Mouse (Mus musculus) midbrain, embryonic 12.5 days (tissue): ENCODE data around the gene Lrrc73. TPM values are rescaled to one million over a fixed set of nuclear protein-coding genes. Genes with fewer than 3 reads are reported as not detected.

Source experiments
- ATAC-seq: fragments of 200-750 bp; cut with Nextera tagmentation; 2 replicates; pipeline ENCODE4 v1.8.0; 2017; ENCODE audit warnings: low read depth, moderate TSS enrichment, moderate library complexity; ENCODE audit not compliant: low FRiP score
- H3K27ac ChIP-seq: fragments of 300-500 bp; sonication (generic); replicated peaks from 2 replicates; pipeline ENCODE4 v1.5.1; 2016; ENCODE audit warnings: mild to moderate bottlenecking
- H3K27me3 ChIP-seq: fragments of 300-500 bp; sonication (generic); 2 replicates; pipeline ENCODE4 v1.6.1; 2016; ENCODE audit warnings: mild to moderate bottlenecking
- H3K36me3 ChIP-seq: fragments of 300-500 bp; sonication (generic); 2 replicates; pipeline ENCODE4 v1.6.1; 2016
- H3K4me1 ChIP-seq: fragments of 300-500 bp; sonication (generic); 2 replicates; pipeline ENCODE4 v1.6.1; 2016
- H3K4me2 ChIP-seq: fragments of 300-500 bp; sonication (generic); replicated peaks from 2 replicates; pipeline ENCODE4 v1.6.1; 2016; ENCODE audit warnings: mild to moderate bottlenecking, moderate library complexity
- H3K4me3 ChIP-seq: fragments of 300-500 bp; sonication (generic); 2 replicates; pipeline ENCODE4 v1.5.1; 2016; ENCODE audit warnings: mild to moderate bottlenecking
- H3K9ac ChIP-seq: fragments of 300-500 bp; sonication (generic); replicated peaks from 2 replicates; pipeline ENCODE4 v1.6.1; 2016; ENCODE audit warnings: mild to moderate bottlenecking, moderate library complexity
- H3K9me3 ChIP-seq: fragments of 300-500 bp; sonication (generic); 2 replicates; pipeline ENCODE4 v1.6.1; 2016; ENCODE audit warnings: mild to moderate bottlenecking
- WGBS: fragments of 180-500 bp; shearing (Covaris S2); methylation state at CpG from one replicate; pipeline ENCODE4 v1.1.7; 2016; 5-methylcytosine and 5-hydroxymethylcytosine counted together
- polyA plus RNA-seq: library from polyadenylated mRNA; unstranded; fragments of >200 nt; fragmentation: Nextera tagmentation; extraction: Ambion mirVana; gene quantifications from 2 replicates; pipeline ENCODE4 v1.2.1, GENCODE M21; 2016

The Lrrc73 gene
- polyA plus RNA-seq, 1 experiment from 2014 or later: 4.2 TPM

DNA sequence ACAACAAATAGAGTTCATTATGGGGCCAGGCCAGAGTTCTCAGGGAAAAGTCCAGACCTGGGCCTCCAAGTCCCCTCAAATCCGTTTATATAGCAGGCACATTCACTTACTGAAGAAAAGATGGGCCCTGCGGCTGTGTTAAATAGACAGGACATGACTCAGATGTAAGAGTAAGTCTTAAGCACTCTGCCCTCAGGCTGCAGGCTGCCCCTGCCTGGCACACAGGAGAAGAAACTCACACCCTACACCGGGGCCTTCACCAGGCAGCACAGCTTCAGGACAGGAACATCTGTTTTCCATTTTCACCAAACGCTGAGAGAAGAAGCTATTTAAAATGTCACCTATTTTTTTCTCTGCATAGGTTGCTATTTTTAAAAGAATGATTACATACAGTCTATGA, 24.3 kb downstream of the Lrrc73 start:
- H3K4me1 ChIP-seq: peaks cover 14% of the 10 kb centered on the region
- H3K9ac ChIP-seq: no peak overlapping the region
- ATAC-seq: no peak
- H3K36me3 ChIP-seq: peaks cover 46% of the 10 kb centered on the region
- H3K4me2 ChIP-seq: no peak overlapping the region
- WGBS: 85% methylated on average over 4 of the region's 4 CpGs
- no peak overlapping the region for H3K4me3 ChIP-seq
- H3K9me3 ChIP-seq: no peaks in the 10 kb centered on the region
- H3K27me3 ChIP-seq: no peaks in the 10 kb centered on the region
- no peak overlapping the region for H3K27ac ChIP-seq

GRCm38 (mm10) chr17:46278011-46278765, 24.9 kb downstream of the Lrrc73 start:
- H3K4me1 ChIP-seq: peaks cover 16% of the 10 kb centered on the region
- 90% methylated on average over 12 of the region's 12 CpGs for WGBS
- H3K9me3 ChIP-seq: no peaks in the 10 kb centered on the region
- no peak overlapping the region for H3K27ac ChIP-seq
- H3K4me2 ChIP-seq: no peak overlapping the region
- no peak overlapping the region for H3K4me3 ChIP-seq
- no peaks in the 10 kb centered on the region for H3K27me3 ChIP-seq
- ATAC-seq: no peak
- peaks cover 42% of the 10 kb centered on the region for H3K36me3 ChIP-seq
- no peak overlapping the region for H3K9ac ChIP-seq

GRCm38 (mm10) chr17:46282483-46283123, 29.3 kb downstream of the Lrrc73 start, which contains the start of gene Tjap1:
Tjap1 (minus strand) TSS chr17:46283026.
- ATAC-seq: peak; percentile 98
- Histone ChIP-seq H3K4me2 (peak within 1 kb of the TSS; percentile 95), H3K36me3 (peaks cover 28% of the 10 kb centered on the region), H3K4me1 (peaks cover 20% of the 10 kb centered on the region), H3K27me3 (no peaks in the 10 kb centered on the region), H3K9me3 (no peaks in the 10 kb centered on the region), H3K4me3 (peak within 1 kb of the TSS; percentile 71), H3K27ac (peak within 1 kb of the TSS; percentile 58), H3K9ac (peak within 1 kb of the TSS; percentile 74)
- 1% methylated on average over 37 of the region's 37 CpGs for WGBS

- Histone ChIP-seq H3K27me3 (no peaks in the 10 kb centered on the region), H3K4me2 (peak overlapping the region; percentile 95), H3K27ac (peak overlapping the region; percentile 58; the same call in 1 of the 2 replicates), H3K4me1 (peaks cover 22% of the 10 kb centered on the region), H3K9ac (peak overlapping the region; percentile 74), H3K4me3 (peak overlapping the region; percentile 71), H3K36me3 (peaks cover 25% of the 10 kb centered on the region), H3K9me3 (no peaks in the 10 kb centered on the region)
- ATAC-seq: peak; percentile 55
- WGBS: 22% methylated on average over 9 of the region's 9 CpGs
These were observed 29.8 kb downstream of the Lrrc73 start for GRCm38 (mm10) chr17:46283140-46283539.

- no peaks in the 10 kb centered on the region for H3K27me3 ChIP-seq
- no peaks in the 10 kb centered on the region for H3K9me3 ChIP-seq
- no peak overlapping the region for H3K4me3 ChIP-seq
- H3K9ac ChIP-seq: no peak overlapping the region
- 91% methylated on average over 8 of the region's 8 CpGs for WGBS
- no peak for ATAC-seq
- peaks cover 22% of the 10 kb centered on the region for H3K4me1 ChIP-seq
- peaks cover 17% of the 10 kb centered on the region for H3K36me3 ChIP-seq
- H3K4me2 ChIP-seq: no peak overlapping the region
- H3K27ac ChIP-seq: no peak overlapping the region
These were observed 30.6 kb downstream of the Lrrc73 start for GRCm38 (mm10) chr17:46283911-46284310.

DNA sequence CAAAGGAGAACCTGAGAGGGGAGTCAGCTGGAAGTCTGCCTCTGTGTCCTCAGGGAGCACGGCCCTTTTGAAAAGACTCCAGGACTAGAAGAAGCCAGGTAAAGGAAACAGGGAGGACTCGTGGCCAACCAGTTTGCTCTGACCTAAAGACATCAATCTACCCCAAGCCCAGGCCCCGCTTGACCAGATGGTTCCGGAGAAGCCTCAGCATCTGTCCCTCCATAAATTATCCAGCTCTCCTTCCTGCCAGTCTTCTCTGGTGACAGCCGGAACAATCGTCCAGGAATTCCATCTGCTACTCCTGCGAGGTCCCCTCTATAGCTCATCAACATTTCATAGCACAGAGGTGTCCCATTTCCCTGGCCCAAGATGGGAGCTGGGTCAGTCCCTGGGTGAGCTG, 31.3 kb downstream of the Lrrc73 start:
- ATAC-seq: no peak
- Histone ChIP-seq H3K9ac (no peak overlapping the region), H3K4me2 (no peak overlapping the region), H3K9me3 (no peaks in the 10 kb centered on the region), H3K4me1 (peaks cover 22% of the 10 kb centered on the region), H3K27ac (no peak overlapping the region), H3K4me3 (no peak overlapping the region), H3K36me3 (peaks cover 11% of the 10 kb centered on the region), H3K27me3 (no peaks in the 10 kb centered on the region)
- WGBS: 53% methylated on average over 7 of the region's 7 CpGs

GRCm38 (mm10) chr17:46285407-46285806, 32.1 kb downstream of the Lrrc73 start:
- Histone ChIP-seq H3K27me3 (no peaks in the 10 kb centered on the region), H3K27ac (no peak overlapping the region), H3K4me2 (no peak overlapping the region), H3K4me3 (no peak overlapping the region), H3K4me1 (peaks cover 22% of the 10 kb centered on the region), H3K36me3 (peaks cover 4% of the 10 kb centered on the region; the same call in 1 of the 2 replicates), H3K9ac (no peak overlapping the region), H3K9me3 (no peaks in the 10 kb centered on the region)
- 79% methylated on average over 6 of the region's 6 CpGs for WGBS
- no peak for ATAC-seq

DNA sequence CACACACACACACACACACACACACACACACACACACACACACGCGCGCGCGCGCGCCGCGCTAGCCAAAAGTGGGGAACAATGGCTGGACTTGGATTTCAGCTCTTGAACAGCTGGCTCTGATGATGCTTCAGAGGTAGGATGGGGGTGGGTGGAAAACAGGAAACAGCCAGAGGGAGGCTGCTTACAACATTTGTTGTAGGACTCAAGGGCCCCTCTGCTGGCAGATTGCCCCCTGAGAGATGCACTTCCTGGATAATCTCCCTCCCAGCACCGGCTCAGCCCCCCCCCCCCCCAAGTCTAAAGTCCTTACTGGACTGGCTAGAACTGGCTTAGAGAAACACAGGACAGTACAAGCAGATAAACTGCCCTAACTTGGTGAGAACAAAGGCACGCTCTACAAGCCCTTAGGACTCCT, 34.4 kb downstream of the Lrrc73 start:
- H3K4me2 ChIP-seq: no peak overlapping the region
- no peak for ATAC-seq
- WGBS: 79% methylated on average over 11 of the region's 11 CpGs
- no peaks in the 10 kb centered on the region for H3K9me3 ChIP-seq
- H3K27me3 ChIP-seq: 0 out of 2 replicates have a peak, but pooled peaks cover 4% of the 10 kb centered on the region
- no peak overlapping the region for H3K4me3 ChIP-seq
- H3K27ac ChIP-seq: no peak overlapping the region
- peaks cover 8% of the 10 kb centered on the region for H3K4me1 ChIP-seq
- H3K9ac ChIP-seq: no peak overlapping the region
- no peaks in the 10 kb centered on the region for H3K36me3 ChIP-seq

- peaks cover 18% of the 10 kb centered on the region for H3K4me1 ChIP-seq
- no peak overlapping the region for H3K27ac ChIP-seq
- WGBS: 54% methylated on average over 6 of the region's 6 CpGs
- no peak overlapping the region for H3K9ac ChIP-seq
- no peak for ATAC-seq
- H3K9me3 ChIP-seq: no peaks in the 10 kb centered on the region
- H3K4me2 ChIP-seq: no peak overlapping the region
- H3K4me3 ChIP-seq: no peak overlapping the region
- H3K36me3 ChIP-seq: no peaks in the 10 kb centered on the region
- peaks cover 75% of the 10 kb centered on the region for H3K27me3 ChIP-seq
These were observed 43.3 kb downstream of the Lrrc73 start for GRCm38 (mm10) chr17:46296601-46297000.

- peaks cover 18% of the 10 kb centered on the region for H3K4me1 ChIP-seq
- WGBS: 15% methylated on average over 6 of the region's 6 CpGs
These were observed 43.7 kb downstream of the Lrrc73 start for GRCm38 (mm10) chr17:46297028-46297363.

GRCm38 (mm10) chr17:46297364-46298219, 44.3 kb downstream of the Lrrc73 start, which contains the start of gene Dlk2:
Dlk2 (plus strand) TSS chr17:46297421.
- peak; percentile 42 for ATAC-seq
- WGBS: under 1% methylated on average over 72 of the region's 86 CpGs
- no peak within 1 kb of the TSS for H3K27ac ChIP-seq

More at GRCm38 (mm10) chr17:46297028-46297363, 43.7 kb downstream of the Lrrc73 start:
- peak overlapping the region; percentile 99 for H3K4me2 ChIP-seq
- H3K27me3 ChIP-seq: peaks cover 75% of the 10 kb centered on the region
- H3K27ac ChIP-seq: no peak overlapping the region
- no peaks in the 10 kb centered on the region for H3K9me3 ChIP-seq
- H3K9ac ChIP-seq: peak overlapping the region; percentile 74
- ATAC-seq: peak; percentile 7; the same call in 1 of the 2 replicates
- no peaks in the 10 kb centered on the region for H3K36me3 ChIP-seq
- peak overlapping the region; percentile 68 for H3K4me3 ChIP-seq

More at GRCm38 (mm10) chr17:46297364-46298219, 44.3 kb downstream of the Lrrc73 start, which contains the start of gene Dlk2:
- peaks cover 18% of the 10 kb centered on the region for H3K4me1 ChIP-seq
- peak within 1 kb of the TSS; percentile 68 for H3K4me3 ChIP-seq
- peaks cover 2% of the 10 kb centered on the region; the same call in 1 of the 2 replicates for H3K36me3 ChIP-seq
- peak within 1 kb of the TSS; percentile 74 for H3K9ac ChIP-seq
- peak within 1 kb of the TSS; percentile 99 for H3K4me2 ChIP-seq
- peaks cover 72% of the 10 kb centered on the region for H3K27me3 ChIP-seq
- H3K9me3 ChIP-seq: no peaks in the 10 kb centered on the region
